Mouse (Mus musculus) lung, embryonic 14.5 days (tissue): ENCODE data around the gene Arhgap24. TPM values are rescaled to one million over a fixed set of nuclear protein-coding genes. Genes with fewer than 3 reads are reported as not detected.

Experiments
- ATAC-seq: fragments of 200-750 bp; cut with Nextera tagmentation; 2 replicates; pipeline ENCODE4 v1.8.0; 2017; ENCODE audit warnings: mild to moderate bottlenecking, moderate TSS enrichment, moderate library complexity; ENCODE audit not compliant: insufficient read depth
- DNase-seq: peaks from one replicate; pipeline ENCODE4 v3.0.0-alpha.2; 2015
- H3K27ac ChIP-seq: fragments of 300-500 bp; sonication (generic); 2 replicates; pipeline ENCODE4 v1.5.1; 2014; ENCODE audit warnings: low read depth, mild to moderate bottlenecking, moderate library complexity
- H3K27me3 ChIP-seq: fragments of 300-500 bp; sonication (generic); 2 replicates; pipeline ENCODE4 v1.6.1; 2014; ENCODE audit warnings: low read length, control low read depth; ENCODE audit not compliant: insufficient read depth
- H3K36me3 ChIP-seq: fragments of 300-500 bp; sonication (generic); 2 replicates; pipeline ENCODE4 v1.6.1; 2014; ENCODE audit warnings: control low read depth; ENCODE audit not compliant: insufficient read depth
- H3K4me1 ChIP-seq: fragments of 300-500 bp; sonication (generic); 2 replicates; pipeline ENCODE4 v1.6.1; 2014; ENCODE audit warnings: antibody characterized with exemption, control low read depth; ENCODE audit not compliant: insufficient read depth
- H3K4me2 ChIP-seq: fragments of 300-500 bp; sonication (generic); 2 replicates; pipeline ENCODE4 v1.6.1; 2014; ENCODE audit warnings: mild to moderate bottlenecking
- H3K4me3 ChIP-seq: fragments of 300-500 bp; sonication (generic); 2 replicates; pipeline ENCODE4 v1.5.1; 2014; ENCODE audit warnings: low read depth, low read length
- H3K9ac ChIP-seq: fragments of 300-500 bp; sonication (generic); 2 replicates; pipeline ENCODE4 v1.6.1; 2014
- H3K9me3 ChIP-seq: fragments of 300-500 bp; sonication (generic); 2 replicates; pipeline ENCODE4 v1.6.1; 2016; ENCODE audit warnings: low read depth, low read length, control low read depth
- CTCF ChIP-seq: IDR thresholded peaks from 2 replicates; pipeline ENCODE4 v1.5.1; 2016; ENCODE audit warnings: antibody characterized with exemption, low read depth
- WGBS: fragments of 180-500 bp; shearing (Covaris S2); extraction: QIAGEN DNeasy Blood & Tissue Kit; methylation state at CpG from one replicate; pipeline ENCODE4 v1.1.7; 2014; 5-methylcytosine and 5-hydroxymethylcytosine counted together
- polyA plus RNA-seq: library from polyadenylated mRNA; unstranded; fragments of >200 nt; fragmentation: Nextera tagmentation; extraction: Ambion mirVana; gene quantifications from 2 replicates; pipeline ENCODE4 v1.2.1, GENCODE M21; 2014

The Arhgap24 gene
- polyA plus RNA-seq, 1 experiment from 2014 or later = 26.2 TPM

GRCm38 (mm10) chr5:102889163-102889488 lies 407.9 kb downstream of the Arhgap24 start:
- no peak for TF ChIP-seq CTCF
- Histone ChIP-seq H3K4me3 (no peak overlapping the region), H3K9me3 (no peaks in the 10 kb centered on the region), H3K9ac (no peak overlapping the region), H3K27me3 (no peaks in the 10 kb centered on the region), H3K4me1 (no peaks in the 10 kb centered on the region), H3K4me2 (no peak overlapping the region), H3K36me3 (peaks cover 14% of the 10 kb centered on the region; the same call in 1 of the 2 replicates), H3K27ac (no peak overlapping the region)
- WGBS = 79% methylated on average over 2 of the region's 2 CpGs
- DNase-seq (no peak), ATAC-seq (no peak)

DNA sequence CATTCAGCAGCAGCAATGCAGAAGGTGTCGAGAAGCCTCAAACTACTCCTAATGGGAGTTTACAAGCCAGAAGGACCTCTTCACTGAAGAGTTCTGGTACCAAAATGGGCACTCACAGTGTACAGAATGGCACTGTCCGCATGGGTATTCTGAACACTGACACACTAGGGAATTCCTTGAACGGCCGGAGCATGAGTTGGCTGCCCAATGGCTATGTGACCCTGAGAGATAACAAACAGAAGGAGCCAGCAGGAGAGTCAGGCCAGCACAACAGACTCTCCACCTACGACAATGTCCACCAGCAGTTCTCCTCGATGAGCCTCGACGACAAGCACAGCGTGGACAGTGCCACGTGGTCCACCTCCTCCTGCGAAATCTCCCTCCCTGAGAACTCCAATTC lies 411.0 kb downstream of the Arhgap24 start:
- no peaks in the 10 kb centered on the region for H3K4me1 ChIP-seq

DNA sequence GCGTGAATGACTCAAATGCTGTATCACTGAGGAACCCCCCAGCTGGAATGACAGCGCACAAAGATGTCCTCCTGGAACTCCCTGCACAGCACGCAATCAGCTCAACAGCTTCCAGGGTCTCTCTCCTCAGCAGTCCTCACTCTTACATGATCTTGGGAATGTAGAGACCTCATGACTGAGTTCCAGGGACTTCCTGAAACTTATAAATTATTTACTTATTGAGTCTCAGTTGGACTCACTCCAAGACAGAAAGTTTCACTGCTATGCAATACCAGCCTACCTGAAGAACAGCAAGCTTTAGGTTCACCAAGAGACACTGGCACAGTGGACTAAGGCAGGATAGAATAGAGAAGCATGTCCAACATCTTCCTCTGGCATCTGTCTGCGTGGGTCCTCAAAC lies 417.1 kb downstream of the Arhgap24 start:
- no peak overlapping the region for H3K27ac ChIP-seq
- H3K36me3 ChIP-seq = 0 out of 2 replicates have a peak, but pooled peaks cover 5% of the 10 kb centered on the region
- no peak overlapping the region for H3K4me3 ChIP-seq
- WGBS = 90% methylated on average over 4 of the region's 4 CpGs
- H3K27me3 ChIP-seq = no peaks in the 10 kb centered on the region
- no peak overlapping the region for H3K4me2 ChIP-seq
- H3K4me1 ChIP-seq = no peaks in the 10 kb centered on the region
- H3K9ac ChIP-seq = no peak overlapping the region
- TF ChIP-seq CTCF = no peak
- H3K9me3 ChIP-seq = no peaks in the 10 kb centered on the region
- no peak for DNase-seq
- no peak for ATAC-seq

More for the DNA sequence above, 411.0 kb downstream of the Arhgap24 start:
- no peak for ATAC-seq
- no peak overlapping the region for H3K9ac ChIP-seq
- DNase-seq = no peak
- H3K27me3 ChIP-seq = no peaks in the 10 kb centered on the region
- H3K4me2 ChIP-seq = no peak overlapping the region
- no peaks in the 10 kb centered on the region for H3K9me3 ChIP-seq
- no peak for TF ChIP-seq CTCF
- no peak overlapping the region for H3K4me3 ChIP-seq
- 89% methylated on average over 11 of the region's 11 CpGs for WGBS
- H3K27ac ChIP-seq = no peak overlapping the region
- H3K36me3 ChIP-seq = peaks cover 18% of the 10 kb centered on the region; the same call in 1 of the 2 replicates

DNA sequence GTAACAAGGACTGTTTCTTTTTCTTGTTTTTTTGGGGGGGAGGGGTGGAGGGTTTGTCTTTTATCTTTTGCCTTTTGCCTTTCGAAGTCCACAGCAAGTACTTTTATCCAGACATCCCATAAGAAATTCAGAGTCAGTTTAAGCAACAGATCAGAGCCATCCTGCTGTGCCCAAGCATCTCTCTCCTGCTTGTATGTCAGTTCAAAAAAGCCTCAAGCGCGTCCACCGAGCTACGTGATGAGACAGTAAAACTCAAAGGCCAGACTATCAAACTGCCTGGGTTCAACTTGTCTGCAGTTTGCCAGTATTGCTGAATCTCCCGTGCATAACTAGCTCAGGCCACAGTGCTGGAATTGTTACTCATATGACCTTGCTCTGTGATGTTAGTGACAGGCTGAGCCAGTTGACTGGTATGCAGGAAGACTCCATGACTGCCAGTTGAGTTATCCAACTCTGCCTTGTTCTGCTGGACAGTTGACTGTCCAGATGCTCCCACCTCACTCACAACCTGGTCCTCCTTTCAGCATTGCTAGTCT lies 418.6 kb downstream of the Arhgap24 start:
- no peaks in the 10 kb centered on the region for H3K9me3 ChIP-seq
- no peak overlapping the region for H3K4me3 ChIP-seq
- H3K27ac ChIP-seq = no peak overlapping the region
- H3K9ac ChIP-seq = no peak overlapping the region
- ATAC-seq = no peak
- 75% methylated on average over 6 of the region's 6 CpGs for WGBS
- H3K4me1 ChIP-seq = no peaks in the 10 kb centered on the region
- TF ChIP-seq CTCF = no peak
- no peak overlapping the region for H3K4me2 ChIP-seq
- DNase-seq = no peak
- no peaks in the 10 kb centered on the region for H3K36me3 ChIP-seq
- H3K27me3 ChIP-seq = no peaks in the 10 kb centered on the region

- Histone ChIP-seq H3K36me3 (no peaks in the 10 kb centered on the region), H3K27ac (no peak overlapping the region), H3K4me2 (no peak overlapping the region), H3K4me1 (no peaks in the 10 kb centered on the region), H3K4me3 (no peak overlapping the region), H3K27me3 (no peaks in the 10 kb centered on the region), H3K9ac (no peak overlapping the region), H3K9me3 (no peaks in the 10 kb centered on the region)
- TF ChIP-seq CTCF = no peak
- no peak for DNase-seq
- WGBS = 83% methylated on average over 5 of the region's 5 CpGs
- ATAC-seq = no peak
Measured at GRCm38 (mm10) chr5:102901176-102901575, 420.0 kb downstream of the Arhgap24 start.

DNA sequence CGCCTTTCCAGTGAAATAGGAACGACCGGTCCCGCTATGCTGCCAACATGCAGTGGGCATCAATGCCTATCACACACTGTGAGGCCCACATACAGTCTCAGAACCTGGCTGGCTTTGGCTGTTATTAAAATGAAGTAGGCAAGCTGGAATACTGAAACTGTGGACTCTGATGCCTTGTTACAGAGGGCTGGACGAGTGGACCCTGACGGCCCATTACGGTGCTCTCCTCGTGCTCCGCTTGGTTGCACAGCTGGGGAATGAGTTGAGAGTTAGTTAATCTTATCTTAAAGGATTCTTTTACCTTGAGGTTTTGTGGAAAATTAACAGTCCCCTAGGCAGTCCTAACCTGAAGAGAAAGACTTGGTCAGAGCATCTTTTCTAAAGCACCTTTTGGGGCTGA lies 422.3 kb downstream of the Arhgap24 start:
- Histone ChIP-seq H3K27ac (no peak overlapping the region), H3K4me3 (no peak overlapping the region), H3K4me2 (no peak overlapping the region), H3K27me3 (no peaks in the 10 kb centered on the region), H3K9me3 (no peaks in the 10 kb centered on the region), H3K4me1 (no peaks in the 10 kb centered on the region), H3K9ac (no peak overlapping the region), H3K36me3 (no peaks in the 10 kb centered on the region)
- 87% methylated on average over 9 of the region's 9 CpGs for WGBS
- no peak for ATAC-seq
- DNase-seq = no peak
- no peak for TF ChIP-seq CTCF

GRCm38 (mm10) chr5:102904066-102904465 lies 422.9 kb downstream of the Arhgap24 start:
- TF ChIP-seq CTCF = no peak
- Histone ChIP-seq H3K4me1 (no peaks in the 10 kb centered on the region), H3K36me3 (no peaks in the 10 kb centered on the region), H3K9me3 (no peaks in the 10 kb centered on the region), H3K4me3 (no peak overlapping the region), H3K4me2 (no peak overlapping the region), H3K27me3 (no peaks in the 10 kb centered on the region), H3K27ac (no peak overlapping the region), H3K9ac (no peak overlapping the region)
- ATAC-seq (no peak), DNase-seq (no peak)
- WGBS = 71% methylated on average over 12 of the region's 12 CpGs
